Mouse (Mus musculus): ENCODE data around the gene Cort.

- no peak for TF ChIP-seq CTCF (IDR thresholded peaks at IDR 0.05; ENCODE audit: control insufficient read depth, insufficient read depth, low read length)
- no peak for TF ChIP-seq POLR2A (IDR thresholded peaks at IDR 0.05; ENCODE audit: borderline replicate concordance, control insufficient read depth, low read depth, low read length)
Measured at GRCm38 (mm10) chr4:149075073-149075472, 51.5 kb downstream of the Cort start.

All from bone marrow, adult 2 months (tissue).